Mouse (Mus musculus) kidney, adult 9 months (tissue): ENCODE results near the gene Tldc2.

Experiments used
- DNase-seq: peaks from one replicate; pipeline ENCODE4 v3.0.0; 2022

Gene Tldc2

GRCm38 (mm10) chr2:157078793-157079700 lies 7.8 kb upstream of the Tldc2 start, which contains the start of gene Soga1:
Soga1 (minus strand) TSS chr2:157079254.
- DNase-seq, result peak; percentile 66

- no peak for DNase-seq
Measured at GRCm38 (mm10) chr2:157079701-157080180, 7.1 kb upstream of the Tldc2 start.

- no peak for DNase-seq
Measured at GRCm38 (mm10) chr2:157081331-157081730, 5.5 kb upstream of the Tldc2 start.

GRCm38 (mm10) chr2:157081960-157082359 lies 4.9 kb upstream of the Tldc2 start:
- DNase-seq, result no peak

- DNase-seq, result no peak
Measured at GRCm38 (mm10) chr2:157084831-157085585, 1.8 kb upstream of the Tldc2 start.

GRCm38 (mm10) chr2:157087536-157088317 lies 872 bp downstream of the Tldc2 start:
- DNase-seq, result no peak

GRCm38 (mm10) chr2:157092024-157092423 lies 5.2 kb downstream of the Tldc2 start:
- no peak for DNase-seq

GRCm38 (mm10) chr2:157095005-157095755 lies 8.3 kb downstream of the Tldc2 start:
- DNase-seq, result peak; percentile 65

- no peak for DNase-seq
Measured at GRCm38 (mm10) chr2:157099532-157100318, 12.9 kb downstream of the Tldc2 start.

- no peak for DNase-seq
Measured at GRCm38 (mm10) chr2:157100319-157100605, 13.4 kb downstream of the Tldc2 start.

- no peak for DNase-seq
Measured at GRCm38 (mm10) chr2:157101650-157102049, 14.8 kb downstream of the Tldc2 start.

- DNase-seq, result no peak
Measured at GRCm38 (mm10) chr2:157102256-157102655, 15.4 kb downstream of the Tldc2 start.

- DNase-seq, result no peak
Measured at GRCm38 (mm10) chr2:157104454-157104853, 17.6 kb downstream of the Tldc2 start.

GRCm38 (mm10) chr2:157108236-157108635 lies 21.4 kb downstream of the Tldc2 start:
- DNase-seq, result no peak

GRCm38 (mm10) chr2:157116964-157117363 lies 30.1 kb downstream of the Tldc2 start:
- no peak for DNase-seq

- DNase-seq, result no peak
Measured at GRCm38 (mm10) chr2:157118556-157118955, 31.7 kb downstream of the Tldc2 start.

GRCm38 (mm10) chr2:157119075-157119474 lies 32.2 kb downstream of the Tldc2 start:
- DNase-seq, result no peak

GRCm38 (mm10) chr2:157121766-157122165 lies 34.9 kb downstream of the Tldc2 start:
- no peak for DNase-seq

- DNase-seq, result no peak
Measured at GRCm38 (mm10) chr2:157125246-157125645, 38.4 kb downstream of the Tldc2 start.

GRCm38 (mm10) chr2:157127370-157127769 lies 40.5 kb downstream of the Tldc2 start:
- no peak for DNase-seq

GRCm38 (mm10) chr2:157128072-157128471 lies 41.2 kb downstream of the Tldc2 start:
- no peak for DNase-seq
